Mouse (Mus musculus): ENCODE data around the gene Nipal3. TPM values are rescaled to one million over a fixed set of nuclear protein-coding genes. Genes with fewer than 3 reads are reported as not detected.

Gene Nipal3
- polyA plus RNA-seq, 1 experiment from 2014 or later: 6.6 TPM

MicroRNA genes within 50 kb of the gene (microRNA counts, 519-probe panel; counts per million panel counts)
- microRNA mmu-miR-700: 473 counts per million, percentile 71 among the panel's probes with 10 or more counts

Small RNA genes lying within 50 kb of the gene (microRNA-seq; reads per million reads assigned to microRNA genes)
- gene Gm25317 (ENCODE audit: borderline number of aligned reads): not detected
- gene Mir700 (ENCODE audit: borderline number of aligned reads): 353 reads per million, percentile 60 among the genes with 10 or more reads in this experiment

Other genes with a start within 250 kb of the Nipal3 start
- 71.1 and 72.5 TPM in 2 replicates for gene Clic4, start 222.2 kb downstream of the Nipal3 start, polyA plus RNA-seq (2015; fragmentation: Nextera tagmentation; extraction: Ambion mirVana)
- gene Srrm1, start 141.7 kb downstream of the Nipal3 start, polyA plus RNA-seq (2015; fragmentation: Nextera tagmentation; extraction: Ambion mirVana): 213 and 259 TPM in 2 replicates
- 0.27 and 0.61 TPM in 2 replicates for gene Ncmap, start 96.8 kb downstream of the Nipal3 start, polyA plus RNA-seq (2015; fragmentation: Nextera tagmentation; extraction: Ambion mirVana)
- gene Rcan3, start 61.2 kb downstream of the Nipal3 start, polyA plus RNA-seq (2015; fragmentation: Nextera tagmentation; extraction: Ambion mirVana): 15.4 and 20.8 TPM in 2 replicates
- 0.55 and 0.93 TPM in 2 replicates for gene Stpg1, start 248 bp downstream of the Nipal3 start, polyA plus RNA-seq (2015; fragmentation: Nextera tagmentation; extraction: Ambion mirVana)
- gene Grhl3, start 78.6 kb upstream of the Nipal3 start, polyA plus RNA-seq (2015; fragmentation: Nextera tagmentation; extraction: Ambion mirVana): 0.78 and 1.2 TPM in 2 replicates
- 0.24 and 0.29 TPM in 2 replicates for gene Ifnlr1, start 191.2 kb upstream of the Nipal3 start, polyA plus RNA-seq (2015; fragmentation: Nextera tagmentation; extraction: Ambion mirVana)
- gene Il22ra1, start 233.1 kb upstream of the Nipal3 start, polyA plus RNA-seq (2015; fragmentation: Nextera tagmentation; extraction: Ambion mirVana): not detected in 2 replicates